Mouse (Mus musculus) ES-E14 (cell line): ENCODE data around the gene Gpr152.

Experiments
- CHD2 ChIP-seq: IDR thresholded peaks from 2 replicates; pipeline ENCODE4 v1.6.1; 2014; ENCODE audit warnings: mild to moderate bottlenecking, low read depth, low read length, inconsistent platforms
- ZNF384 ChIP-seq: IDR thresholded peaks from 2 replicates; pipeline ENCODE4 v1.6.1; 2012; ENCODE audit warnings: low read depth, low read length, inconsistent platforms

GRCm38 (mm10) chr19:4151898-4152297 lies 12.3 kb downstream of the Gpr152 start:
- TF ChIP-seq CHD2 (no peak), ZNF384 (no peak)
